Mouse (Mus musculus) lung, adult 2 months (tissue): ENCODE data around the gene Slf2. TPM values are rescaled to one million over a fixed set of nuclear protein-coding genes. Genes with fewer than 3 reads are reported as not detected.

Experiments used
- DNase-seq: peaks from one replicate; pipeline ENCODE4 v3.0.0; 2022
- H3K4me1 ChIP-seq: fragments of 200-500 bp; 2 replicates; pipeline ENCODE4 v1.6.1; 2011; ENCODE audit warnings: low read length; ENCODE audit not compliant: control insufficient read depth, insufficient read depth
- H3K4me3 ChIP-seq: fragments of 200-500 bp; replicated peaks from 2 replicates; pipeline ENCODE3; 2011; ENCODE audit warnings: low read depth, mild to moderate bottlenecking, control low read depth, low read length; ENCODE audit errors: extremely low read depth
- CTCF ChIP-seq: fragments of 200-500 bp; IDR thresholded peaks from 2 replicates; pipeline ENCODE4 v1.5.1; 2011; ENCODE audit warnings: mild to moderate bottlenecking, low read length, control low read depth; ENCODE audit not compliant: insufficient read depth
- POLR2A ChIP-seq: fragments of 200-500 bp; IDR thresholded peaks from 2 replicates; pipeline ENCODE4 v1.6.1; 2011; ENCODE audit warnings: low read depth, mild to moderate bottlenecking, control low read depth, low read length, borderline replicate concordance; ENCODE audit errors: extremely low read depth
- WGBS: fragments of 180-500 bp; shearing (Covaris S2); methylation state at CpG from one replicate; pipeline ENCODE4 v1.1.7; 2018; 5-methylcytosine and 5-hydroxymethylcytosine counted together
- polyA plus RNA-seq: library from polyadenylated mRNA; depleted of rRNA; stranded (reverse); fragments of >200 nt; gene quantifications from 2 replicates; pipeline ENCODE4 v1.2.3, GENCODE M21; 2012

Gene Slf2
- polyA plus RNA-seq, 1 experiment = 24.3 TPM

DNA sequence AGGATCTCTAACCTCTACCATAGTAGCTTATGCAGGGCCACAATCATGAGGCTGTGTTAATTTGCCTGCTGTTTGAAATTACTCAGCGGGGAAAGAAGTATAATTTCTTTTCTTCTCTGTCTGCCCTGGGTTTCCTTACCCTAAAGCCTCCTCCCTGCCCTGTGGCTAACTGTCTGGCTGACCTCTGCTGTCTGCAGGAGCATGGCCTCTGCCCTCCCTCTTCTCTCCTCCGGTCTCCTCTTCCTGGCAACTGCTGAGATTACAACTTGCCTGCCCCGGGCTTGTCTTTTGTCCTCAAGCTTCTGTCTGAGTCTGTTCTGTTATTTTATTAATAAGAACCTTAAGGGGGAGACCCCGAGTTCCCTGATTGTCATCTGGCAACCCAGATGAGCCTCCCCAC, 25.6 kb upstream of the Slf2 start:
- DNase-seq = no peak
- WGBS = 63% methylated on average over 4 of the region's 4 CpGs
- Histone ChIP-seq H3K4me3 (no peak overlapping the region), H3K4me1 (no peaks in the 10 kb centered on the region; the same call in 1 of the 2 replicates)
- no peak for TF ChIP-seq POLR2A
- TF ChIP-seq CTCF = no peak

DNA sequence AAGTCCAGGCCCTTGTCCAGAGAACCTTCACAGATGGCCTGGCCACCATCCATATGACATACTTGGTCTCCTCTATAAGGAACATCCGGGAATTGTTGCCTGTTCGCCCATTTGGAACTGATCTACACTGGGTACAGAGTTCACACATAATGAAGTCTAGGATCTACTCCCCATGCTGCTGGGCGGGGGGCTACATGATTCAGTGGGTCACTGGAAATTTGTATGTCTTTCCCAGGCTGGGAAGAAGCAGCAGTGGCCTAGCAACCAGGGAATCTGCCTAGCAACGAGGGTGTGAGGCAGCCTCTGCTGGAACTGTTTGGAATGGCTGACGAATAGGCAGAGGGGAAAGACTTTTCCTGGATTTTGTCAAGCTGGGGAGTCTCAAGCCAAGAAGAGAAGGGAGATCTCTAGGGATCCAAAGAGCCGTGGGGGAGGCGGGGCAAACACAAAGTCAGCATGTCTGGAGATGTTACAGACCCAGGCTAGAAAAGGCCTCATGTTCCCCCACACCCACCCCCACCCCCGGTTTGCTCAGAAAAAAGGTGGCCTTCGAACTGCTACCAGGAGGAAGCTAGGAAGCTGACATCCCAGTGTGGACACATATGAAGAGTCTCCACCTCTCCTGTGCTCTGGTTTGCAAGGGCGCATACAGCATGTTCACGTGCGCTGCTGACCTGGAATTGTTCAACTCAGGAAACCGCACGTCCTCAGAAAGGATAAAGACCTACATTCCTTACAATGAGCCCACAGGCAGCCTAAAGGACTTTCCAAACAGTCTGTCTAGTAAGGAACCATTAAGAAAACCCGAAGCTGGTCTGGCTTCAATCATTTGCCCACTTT, 22.9 kb upstream of the Slf2 start:
- no peak for TF ChIP-seq POLR2A
- TF ChIP-seq CTCF = no peak
- WGBS = 47% methylated on average over 15 of the region's 15 CpGs
- no peak for DNase-seq
- no peaks in the 10 kb centered on the region for H3K4me1 ChIP-seq
- H3K4me3 ChIP-seq = no peak overlapping the region

GRCm38 (mm10) chr19:44908836-44909460, 22.0 kb upstream of the Slf2 start:
- WGBS = 70% methylated on average over 11 of the region's 11 CpGs

GRCm38 (mm10) chr19:44914481-44915249, 16.3 kb upstream of the Slf2 start:
- H3K4me1 ChIP-seq = no peaks in the 10 kb centered on the region
- no peak overlapping the region for H3K4me3 ChIP-seq
- 40% methylated on average over 10 of the region's 10 CpGs for WGBS
- DNase-seq = no peak
- TF ChIP-seq CTCF (no peak), POLR2A (no peak)

More at GRCm38 (mm10) chr19:44908836-44909460, 22.0 kb upstream of the Slf2 start:
- TF ChIP-seq POLR2A (no peak), CTCF (no peak)
- no peak overlapping the region for H3K4me3 ChIP-seq
- H3K4me1 ChIP-seq = no peaks in the 10 kb centered on the region
- DNase-seq = no peak

DNA sequence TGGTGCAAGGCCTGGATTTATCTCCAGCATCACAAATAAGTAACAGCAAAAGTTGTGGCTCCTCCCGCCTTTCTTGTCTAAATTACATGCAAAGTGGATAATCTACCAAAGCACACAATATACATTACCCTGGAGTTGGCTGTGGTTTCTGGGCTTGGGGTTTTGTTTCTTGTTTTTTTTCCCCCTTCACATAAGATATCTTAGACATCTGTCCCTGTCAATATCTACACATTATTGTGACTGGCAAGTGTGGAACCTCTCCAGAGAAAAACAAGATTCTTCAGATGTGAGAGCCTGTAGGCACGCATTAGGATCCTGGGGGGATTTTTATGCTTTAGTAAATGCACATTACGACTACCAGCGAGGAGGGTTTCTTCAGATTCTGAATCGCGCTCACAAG, 12.8 kb upstream of the Slf2 start:
- TF ChIP-seq CTCF (no peak), POLR2A (no peak)
- DNase-seq = no peak
- 91% methylated on average over 6 of the region's 6 CpGs for WGBS
- H3K4me3 ChIP-seq = no peak overlapping the region
- H3K4me1 ChIP-seq = no peaks in the 10 kb centered on the region

DNA sequence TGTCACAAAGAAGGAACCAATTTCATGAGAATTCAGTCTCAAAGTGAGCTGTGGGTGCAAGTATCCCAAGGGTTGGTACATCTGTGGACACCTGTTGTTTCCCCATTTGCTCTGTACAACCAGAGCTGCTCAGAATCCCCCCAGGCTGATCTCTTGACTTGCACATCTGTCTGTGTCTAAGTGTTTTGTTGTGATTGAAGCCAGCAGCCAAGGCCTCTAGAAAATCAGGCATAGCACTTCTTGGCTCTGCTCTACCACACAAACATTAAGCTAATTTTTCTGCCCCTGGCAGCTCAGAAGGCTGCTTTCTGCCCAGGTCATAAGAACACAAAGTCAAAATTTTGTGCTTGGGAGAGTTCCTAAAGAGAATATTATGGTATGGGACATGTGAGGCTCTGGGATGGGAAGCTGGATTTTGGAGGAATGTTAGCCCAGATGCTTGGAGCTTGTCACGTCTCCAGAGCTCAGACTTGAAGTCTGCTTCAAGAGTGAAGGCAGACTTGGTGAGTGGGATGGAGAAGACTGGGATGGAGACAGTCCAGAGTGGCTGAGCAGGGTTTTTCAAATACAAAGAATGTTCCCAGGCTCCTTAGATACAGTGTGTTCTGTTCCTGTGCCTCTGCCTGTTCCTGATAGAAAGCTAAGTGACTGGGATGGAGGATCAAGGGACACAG, 9.3 kb upstream of the Slf2 start:
- Histone ChIP-seq H3K4me1 (no peaks in the 10 kb centered on the region), H3K4me3 (no peak overlapping the region)
- TF ChIP-seq CTCF = no peak
- no peak for DNase-seq
- WGBS = 46% methylated on average over 1 of the region's 1 CpGs

GRCm38 (mm10) chr19:44922521-44922920, 8.4 kb upstream of the Slf2 start:
- H3K4me3 ChIP-seq = no peak overlapping the region
- no peaks in the 10 kb centered on the region for H3K4me1 ChIP-seq
- whole genome bisulfite sequencing = 65% methylated on average over 2 of the region's 2 CpGs
- no peak for TF ChIP-seq POLR2A
- no peak for TF ChIP-seq CTCF
- DNase-seq = no peak

- Histone ChIP-seq H3K4me3 (no peak overlapping the region), H3K4me1 (no peaks in the 10 kb centered on the region)
- no peak for DNase-seq
- TF ChIP-seq POLR2A (no peak), CTCF (no peak)
- 67% methylated on average over 5 of the region's 5 CpGs for WGBS
These were observed 6.3 kb upstream of the Slf2 start for GRCm38 (mm10) chr19:44924699-44925098.

DNA sequence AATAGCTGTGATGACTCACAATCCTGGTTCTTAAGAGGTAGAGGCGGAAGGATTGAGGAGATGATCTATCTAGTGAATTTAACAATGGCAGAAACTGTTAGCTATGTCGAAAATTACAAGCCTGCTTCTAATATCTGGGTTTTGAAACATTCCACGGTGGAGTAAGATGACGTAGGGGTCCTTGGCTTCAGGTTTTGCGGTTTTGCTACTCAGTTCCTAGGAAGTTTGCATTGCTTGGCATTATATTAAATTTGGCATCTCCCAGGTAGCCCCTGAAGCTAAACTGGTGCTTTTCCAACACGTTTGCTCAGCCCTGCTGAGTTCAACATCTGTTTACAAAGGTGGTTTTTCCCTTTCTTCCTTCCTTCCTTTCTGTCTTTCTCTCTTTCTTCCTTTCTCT, 4.2 kb upstream of the Slf2 start:
- no peak for DNase-seq
- TF ChIP-seq POLR2A (no peak), CTCF (no peak)
- Histone ChIP-seq H3K4me3 (no peak overlapping the region), H3K4me1 (no peaks in the 10 kb centered on the region)
- 63% methylated on average over 6 of the region's 6 CpGs for WGBS
